Mouse (Mus musculus) thymus, postnatal 0 days (tissue): ENCODE measurements around the gene Klhdc8b. TPM values are rescaled to one million over a fixed set of nuclear protein-coding genes. Genes with fewer than 3 reads are reported as not detected.
A peak's percentile ranks its signal among the peaks of the same experiment; 100 is the strongest.

ENCODE experiments used
- DNase-seq: peaks from one replicate; pipeline ENCODE4 v3.0.0-alpha.2; 2015; ENCODE audit warnings: low spot score
- polyA plus RNA-seq: library from polyadenylated mRNA; unstranded; fragments of >200 nt; fragmentation: Nextera tagmentation; extraction: Ambion mirVana; gene quantifications from 2 replicates; pipeline ENCODE4 v1.2.1, GENCODE M21; 2015

Gene Klhdc8b
- polyA plus RNA-seq, 1 experiment from 2014 or later = 11.2 TPM

- no peak for DNase-seq
Observed at GRCm38 (mm10) chr9:108451519-108452160, 9.7 kb downstream of the Klhdc8b start.

GRCm38 (mm10) chr9:108451170-108451493, 10.2 kb downstream of the Klhdc8b start:
- DNase-seq = no peak

GRCm38 (mm10) chr9:108450292-108451169, 10.8 kb downstream of the Klhdc8b start:
- no peak for DNase-seq

- DNase-seq = no peak
Observed at GRCm38 (mm10) chr9:108449860-108450259, 11.5 kb downstream of the Klhdc8b start.

GRCm38 (mm10) chr9:108445125-108445524, 16.3 kb downstream of the Klhdc8b start:
- no peak for DNase-seq

- DNase-seq = no peak
Observed at GRCm38 (mm10) chr9:108441236-108441919, 20.0 kb downstream of the Klhdc8b start.

- no peak for DNase-seq
Observed at GRCm38 (mm10) chr9:108440485-108440884, 20.9 kb downstream of the Klhdc8b start.

- no peak for DNase-seq
Observed at GRCm38 (mm10) chr9:108439176-108439575, 22.2 kb downstream of the Klhdc8b start.

- DNase-seq = no peak
Observed at GRCm38 (mm10) chr9:108436182-108436581, 25.2 kb downstream of the Klhdc8b start, which contains the start of gene BC048562. Gene BC048562 (plus strand): TSS chr9:108436482.

GRCm38 (mm10) chr9:108431431-108432067, 29.8 kb downstream of the Klhdc8b start:
- DNase-seq = no peak

- no peak for DNase-seq
Observed at GRCm38 (mm10) chr9:108428384-108428783, 33.0 kb downstream of the Klhdc8b start, which contains the start of gene Ccdc36. Gene Ccdc36 (minus strand): TSS chr9:108428484.

GRCm38 (mm10) chr9:108412221-108412620, 49.2 kb downstream of the Klhdc8b start:
- peak; percentile 32 for DNase-seq

GRCm38 (mm10) chr9:108411381-108411942, 49.9 kb downstream of the Klhdc8b start:
- DNase-seq = no peak

GRCm38 (mm10) chr9:108409535-108409934, 51.8 kb downstream of the Klhdc8b start:
- DNase-seq = no peak

GRCm38 (mm10) chr9:108404451-108404850, 56.9 kb downstream of the Klhdc8b start:
- DNase-seq = no peak

GRCm38 (mm10) chr9:108403081-108403480, 58.3 kb downstream of the Klhdc8b start:
- no peak for DNase-seq

GRCm38 (mm10) chr9:108401186-108401960, 60.0 kb downstream of the Klhdc8b start:
- no peak for DNase-seq

- DNase-seq = no peak
Observed at GRCm38 (mm10) chr9:108398324-108398723, 63.1 kb downstream of the Klhdc8b start.
